Mouse (Mus musculus) myocyte (in vitro differentiated cells): ENCODE data around the gene Grb7.

Experiments
- E2F4 ChIP-seq: IDR thresholded peaks from one replicate; pipeline ENCODE4 v1.6.1; 2011; ENCODE audit warnings: mild to moderate bottlenecking, control low read depth, moderate library complexity; ENCODE audit not compliant: insufficient read depth
- MAX ChIP-seq: IDR thresholded peaks from one replicate; pipeline ENCODE4 v1.6.1; 2011; ENCODE audit warnings: low read depth, mild to moderate bottlenecking, control low read depth
- MYOD1 ChIP-seq, 3 experiments: IDR thresholded peaks; one replicate each; pipeline ENCODE4 v1.6.1; 2011; ENCODE audit warnings: control low read depth in 2 of 3, low read depth in 2 of 3, mild to moderate bottlenecking in 2 of 3, moderate library complexity in 1 of 3; ENCODE audit not compliant: insufficient read length in 2 of 3, control insufficient read depth in 1 of 3
- MYOG ChIP-seq, 3 experiments: IDR thresholded peaks; one replicate each; pipeline ENCODE4 v1.6.1; 2011; ENCODE audit warnings: control low read depth in 2 of 3, low read depth in 2 of 3, mild to moderate bottlenecking in 2 of 3; ENCODE audit not compliant: insufficient read length in 2 of 3, control insufficient read depth in 1 of 3, insufficient read depth in 1 of 3
- POLR2A ChIP-seq: IDR thresholded peaks from one replicate; pipeline ENCODE4 v1.6.1; 2011; ENCODE audit warnings: low read depth, mild to moderate bottlenecking, control low read depth, moderate library complexity; ENCODE audit not compliant: insufficient read length
- POLR2AphosphoS2 ChIP-seq: IDR thresholded peaks from one replicate; pipeline ENCODE4 v1.6.1; 2011; ENCODE audit warnings: low read depth, control low read depth; ENCODE audit not compliant: insufficient read length
- REST ChIP-seq: IDR thresholded peaks from one replicate; pipeline ENCODE4 v1.6.1; 2011; ENCODE audit warnings: mild to moderate bottlenecking, control low read depth, moderate library complexity; ENCODE audit not compliant: insufficient read depth, insufficient read length
- SRF ChIP-seq: IDR thresholded peaks from one replicate; pipeline ENCODE4 v1.6.1; 2011; ENCODE audit warnings: low read depth; ENCODE audit not compliant: control insufficient read depth, insufficient read length
- TCF12 ChIP-seq: IDR thresholded peaks from one replicate; pipeline ENCODE4 v1.6.1; 2011; ENCODE audit warnings: mild to moderate bottlenecking, control low read depth; ENCODE audit not compliant: poor library complexity, insufficient read depth, severe bottlenecking
- TCF3 ChIP-seq: IDR thresholded peaks from one replicate; pipeline ENCODE4 v1.6.1; 2011; ENCODE audit warnings: low read depth, control low read depth; ENCODE audit not compliant: insufficient read length
- USF1 ChIP-seq: IDR thresholded peaks from one replicate; pipeline ENCODE4 v1.6.1; 2011; ENCODE audit warnings: low read depth, mild to moderate bottlenecking, control low read depth, moderate library complexity

- TF ChIP-seq MAX, result no peak
- TF ChIP-seq USF1, result no peak
- TF ChIP-seq E2F4, result no peak
- TF ChIP-seq SRF, result no peak
- no peak for TF ChIP-seq POLR2A
- TF ChIP-seq MYOG (IDR thresholded peaks at IDR 0.05; ENCODE audit: control insufficient read depth in 1 of 3, insufficient read depth in 1 of 3, insufficient read length in 2 of 3, low read depth in 2 of 3), result no peak
- TF ChIP-seq REST, result no peak
- TF ChIP-seq MYOD1 (IDR thresholded peaks at IDR 0.05; ENCODE audit: control insufficient read depth in 1 of 3, insufficient read length in 2 of 3, low read depth in 2 of 3), result no peak
- TF ChIP-seq TCF12, result no peak
- TF ChIP-seq TCF3, result no peak
- TF ChIP-seq POLR2AphosphoS2, result no peak
Observed at GRCm38 (mm10) chr11:98431743-98432502, 14.3 kb upstream of the Grb7 start.
